Mouse (Mus musculus) stomach, embryonic 16.5 days (tissue): ENCODE results near the gene Cnnm4. TPM values are rescaled to one million over a fixed set of nuclear protein-coding genes. Genes with fewer than 3 reads are reported as not detected.
A peak's percentile ranks its signal among the peaks of the same experiment; 100 is the strongest.

Experiments
- ATAC-seq: fragments of 200-750 bp; cut with Nextera tagmentation; 2 replicates; pipeline ENCODE4 v1.8.0; 2017; ENCODE audit warnings: moderate number of reproducible peaks, moderate TSS enrichment; ENCODE audit not compliant: insufficient read depth, low FRiP score
- H3K27ac ChIP-seq: fragments of 300-500 bp; sonication (generic); 2 replicates; pipeline ENCODE4 v1.5.1; 2014; ENCODE audit warnings: low read length
- H3K27me3 ChIP-seq: fragments of 300-500 bp; sonication (generic); 2 replicates; pipeline ENCODE4 v1.6.1; 2014; ENCODE audit warnings: low read length, control low read depth, mixed read lengths; ENCODE audit not compliant: control insufficient read depth, insufficient read depth
- H3K36me3 ChIP-seq: fragments of 300-500 bp; sonication (generic); 2 replicates; pipeline ENCODE4 v1.6.1; 2014; ENCODE audit warnings: low read length; ENCODE audit not compliant: control insufficient read depth, insufficient read depth
- H3K4me1 ChIP-seq: fragments of 300-500 bp; sonication (generic); 2 replicates; pipeline ENCODE4 v1.6.1; 2014; ENCODE audit warnings: low read length, control low read depth, mixed read lengths; ENCODE audit not compliant: control insufficient read depth, insufficient read depth
- H3K4me2 ChIP-seq: fragments of 300-500 bp; sonication (generic); 2 replicates; pipeline ENCODE4 v1.6.1; 2014; ENCODE audit warnings: low read depth, low read length, mixed read lengths
- H3K4me3 ChIP-seq: fragments of 300-500 bp; sonication (generic); replicated peaks from 2 replicates; pipeline ENCODE4 v1.5.1; 2014; ENCODE audit warnings: mild to moderate bottlenecking, low read length
- H3K9ac ChIP-seq: fragments of 300-500 bp; sonication (generic); 2 replicates; pipeline ENCODE4 v1.6.1; 2014; ENCODE audit warnings: low read length
- H3K9me3 ChIP-seq: fragments of 300-500 bp; sonication (generic); replicated peaks from 2 replicates; pipeline ENCODE4 v1.6.1; 2016; ENCODE audit warnings: low read length, control low read depth; ENCODE audit not compliant: control insufficient read depth
- WGBS: fragments of 180-500 bp; shearing (Covaris S2); extraction: QIAGEN DNeasy Blood & Tissue Kit; methylation state at CpG from one replicate; pipeline ENCODE4 v1.1.7; 2014; 5-methylcytosine and 5-hydroxymethylcytosine counted together
- polyA plus RNA-seq: library from polyadenylated mRNA; unstranded; fragments of >200 nt; fragmentation: Nextera tagmentation; extraction: Ambion mirVana; gene quantifications from 2 replicates; pipeline ENCODE4 v1.2.1, GENCODE M21; 2015

Cnnm4 gene
- polyA plus RNA-seq, 1 experiment from 2014 or later, result 16.7 TPM

- no peaks in the 10 kb centered on the region for H3K9me3 ChIP-seq
- no peak overlapping the region for H3K4me3 ChIP-seq
- H3K36me3 ChIP-seq, result no peaks in the 10 kb centered on the region
- no peak overlapping the region for H3K4me2 ChIP-seq
- WGBS, result 2% methylated on average over 3 of the region's 3 CpGs
- no peaks in the 10 kb centered on the region for H3K27me3 ChIP-seq
- ATAC-seq, result peak; percentile 30; the same call in 1 of the 2 replicates
- H3K27ac ChIP-seq, result no peak overlapping the region
- H3K4me1 ChIP-seq, result no peaks in the 10 kb centered on the region
- H3K9ac ChIP-seq, result no peak overlapping the region
Observed at GRCm38 (mm10) chr1:36501261-36501660, 29.8 kb downstream of the Cnnm4 start.

- no peak overlapping the region for H3K27ac ChIP-seq
- H3K36me3 ChIP-seq, result no peaks in the 10 kb centered on the region; the same call in 1 of the 2 replicates
- H3K9me3 ChIP-seq, result no peaks in the 10 kb centered on the region
- ATAC-seq, result no peak
- no peak overlapping the region for H3K9ac ChIP-seq
- 69% methylated on average over 5 of the region's 5 CpGs for WGBS
- no peak overlapping the region for H3K4me3 ChIP-seq
- peaks cover 4% of the 10 kb centered on the region for H3K4me1 ChIP-seq
- no peaks in the 10 kb centered on the region for H3K27me3 ChIP-seq
- no peak overlapping the region for H3K4me2 ChIP-seq
Observed at GRCm38 (mm10) chr1:36508238-36508637, 36.8 kb downstream of the Cnnm4 start.

GRCm38 (mm10) chr1:36511289-36512021 lies 40.0 kb downstream of the Cnnm4 start, which contains the start of gene Cnnm3:
Gene Cnnm3 (plus strand): TSS chr1:36511867.
- H3K4me1 ChIP-seq, result peaks cover 19% of the 10 kb centered on the region
- no peaks in the 10 kb centered on the region for H3K27me3 ChIP-seq
- peak within 1 kb of the TSS; percentile 90 for H3K9ac ChIP-seq
- H3K27ac ChIP-seq, result peak within 1 kb of the TSS; percentile 99
- 1% methylated on average over 51 of the region's 51 CpGs for WGBS
- H3K36me3 ChIP-seq, result no peaks in the 10 kb centered on the region; the same call in 1 of the 2 replicates
- peak; percentile 99 for ATAC-seq
- peak within 1 kb of the TSS; percentile 95 for H3K4me3 ChIP-seq
- peak within 1 kb of the TSS; percentile 98 for H3K4me2 ChIP-seq
- no peaks in the 10 kb centered on the region for H3K9me3 ChIP-seq

- peak overlapping the region; percentile 98 for H3K4me2 ChIP-seq
- H3K4me1 ChIP-seq, result peaks cover 19% of the 10 kb centered on the region
- H3K9me3 ChIP-seq, result no peaks in the 10 kb centered on the region
- H3K36me3 ChIP-seq, result no peaks in the 10 kb centered on the region; the same call in 1 of the 2 replicates
- WGBS, result under 1% methylated on average over 101 of the region's 126 CpGs
- H3K27me3 ChIP-seq, result no peaks in the 10 kb centered on the region
- H3K27ac ChIP-seq, result peak overlapping the region; percentile 99
- H3K9ac ChIP-seq, result peak overlapping the region; percentile 90
- peak; percentile 61 for ATAC-seq
- peak overlapping the region; percentile 95 for H3K4me3 ChIP-seq
Observed at GRCm38 (mm10) chr1:36512089-36512965, 40.9 kb downstream of the Cnnm4 start.

- H3K4me2 ChIP-seq, result peak overlapping the region; percentile 98
- ATAC-seq, result no peak
- peak overlapping the region; percentile 99; the same call in 1 of the 2 replicates for H3K27ac ChIP-seq
- no peaks in the 10 kb centered on the region for H3K36me3 ChIP-seq
- H3K27me3 ChIP-seq, result no peaks in the 10 kb centered on the region
- peak overlapping the region; percentile 90 for H3K9ac ChIP-seq
- no peaks in the 10 kb centered on the region for H3K9me3 ChIP-seq
- H3K4me3 ChIP-seq, result peak overlapping the region; percentile 95
- peaks cover 19% of the 10 kb centered on the region for H3K4me1 ChIP-seq
- WGBS, result 2% methylated on average over 16 of the region's 16 CpGs
Observed at GRCm38 (mm10) chr1:36512966-36513280, 41.5 kb downstream of the Cnnm4 start.

GRCm38 (mm10) chr1:36513310-36513709 lies 41.9 kb downstream of the Cnnm4 start:
- Histone ChIP-seq H3K4me3 (peak overlapping the region; percentile 95), H3K4me1 (peaks cover 19% of the 10 kb centered on the region), H3K9me3 (no peaks in the 10 kb centered on the region), H3K9ac (peak overlapping the region; percentile 90), H3K27me3 (no peaks in the 10 kb centered on the region), H3K27ac (no peak overlapping the region), H3K36me3 (no peaks in the 10 kb centered on the region), H3K4me2 (peak overlapping the region; percentile 98)
- no peak for ATAC-seq
- WGBS, result 5% methylated on average over 1 of the region's 1 CpGs

GRCm38 (mm10) chr1:36513718-36514117 lies 42.3 kb downstream of the Cnnm4 start:
- Histone ChIP-seq H3K4me1 (peaks cover 19% of the 10 kb centered on the region), H3K27me3 (no peaks in the 10 kb centered on the region), H3K27ac (no peak overlapping the region), H3K4me2 (peak overlapping the region; percentile 98), H3K4me3 (peak overlapping the region; percentile 95), H3K9me3 (no peaks in the 10 kb centered on the region), H3K9ac (no peak overlapping the region), H3K36me3 (no peaks in the 10 kb centered on the region)
- 53% methylated on average over 2 of the region's 2 CpGs for WGBS
- ATAC-seq, result no peak

GRCm38 (mm10) chr1:36518259-36518658 lies 46.8 kb downstream of the Cnnm4 start:
- Histone ChIP-seq H3K4me3 (no peak overlapping the region), H3K9ac (no peak overlapping the region), H3K27ac (no peak overlapping the region), H3K4me1 (peaks cover 20% of the 10 kb centered on the region), H3K27me3 (no peaks in the 10 kb centered on the region), H3K9me3 (no peaks in the 10 kb centered on the region), H3K4me2 (no peak overlapping the region), H3K36me3 (peaks cover 19% of the 10 kb centered on the region)
- 74% methylated on average over 3 of the region's 3 CpGs for WGBS
- ATAC-seq, result no peak

GRCm38 (mm10) chr1:36519626-36520025 lies 48.2 kb downstream of the Cnnm4 start:
- H3K9me3 ChIP-seq, result no peaks in the 10 kb centered on the region
- no peak for ATAC-seq
- peaks cover 19% of the 10 kb centered on the region for H3K36me3 ChIP-seq
- no peak overlapping the region for H3K9ac ChIP-seq
- WGBS, result 68% methylated on average over 11 of the region's 11 CpGs
- no peak overlapping the region for H3K4me2 ChIP-seq
- H3K27ac ChIP-seq, result no peak overlapping the region
- peaks cover 11% of the 10 kb centered on the region for H3K4me1 ChIP-seq
- H3K27me3 ChIP-seq, result no peaks in the 10 kb centered on the region
- no peak overlapping the region for H3K4me3 ChIP-seq
